Mouse (Mus musculus): Measurements from ENCODE around the gene Mapk10.

Mapk10 gene

GRCm38 (mm10) chr5:103166755-103167154 is 44.4 kb downstream of the Mapk10 start:
- DNase-seq (ENCODE audit: extremely low spot score, low spot score): no peak

GRCm38 (mm10) chr5:103164022-103164421 is 47.1 kb downstream of the Mapk10 start:
- DNase-seq (ENCODE audit: extremely low spot score, low spot score): no peak

- DNase-seq (ENCODE audit: extremely low spot score, low spot score): no peak
Measured at GRCm38 (mm10) chr5:103161574-103161973, 49.6 kb downstream of the Mapk10 start.

GRCm38 (mm10) chr5:103161196-103161540 is 50.0 kb downstream of the Mapk10 start:
- peak; percentile 26 for DNase-seq (ENCODE audit: extremely low spot score, low spot score)

- peak; percentile 28 for DNase-seq (ENCODE audit: extremely low spot score, low spot score)
Measured at GRCm38 (mm10) chr5:103160314-103161195, 50.6 kb downstream of the Mapk10 start.

GRCm38 (mm10) chr5:103140935-103141334 is 70.2 kb downstream of the Mapk10 start:
- no peak for DNase-seq (ENCODE audit: extremely low spot score, low spot score)

GRCm38 (mm10) chr5:103134839-103135238 is 76.3 kb downstream of the Mapk10 start:
- no peak for DNase-seq (ENCODE audit: extremely low spot score, low spot score)

- no peak for DNase-seq (ENCODE audit: extremely low spot score, low spot score)
Measured at GRCm38 (mm10) chr5:103133626-103134025, 77.5 kb downstream of the Mapk10 start.

GRCm38 (mm10) chr5:103132814-103133213 is 78.3 kb downstream of the Mapk10 start:
- no peak for DNase-seq (ENCODE audit: extremely low spot score, low spot score)

- no peak for DNase-seq (ENCODE audit: extremely low spot score, low spot score)
Measured at GRCm38 (mm10) chr5:103119618-103120017, 91.5 kb downstream of the Mapk10 start.

GRCm38 (mm10) chr5:103115571-103115970 is 95.6 kb downstream of the Mapk10 start:
- no peak for DNase-seq (ENCODE audit: extremely low spot score, low spot score)

- DNase-seq (ENCODE audit: extremely low spot score, low spot score): no peak
Measured at GRCm38 (mm10) chr5:103112471-103112870, 98.7 kb downstream of the Mapk10 start.

GRCm38 (mm10) chr5:103109409-103109808 is 101.7 kb downstream of the Mapk10 start:
- DNase-seq (ENCODE audit: extremely low spot score, low spot score): no peak

- no peak for DNase-seq (ENCODE audit: extremely low spot score, low spot score)
Measured at GRCm38 (mm10) chr5:103105441-103106414, 105.4 kb downstream of the Mapk10 start.

- no peak for DNase-seq (ENCODE audit: extremely low spot score, low spot score)
Measured at GRCm38 (mm10) chr5:103104082-103104481, 107.1 kb downstream of the Mapk10 start.

GRCm38 (mm10) chr5:103102876-103103393 is 108.2 kb downstream of the Mapk10 start:
- no peak for DNase-seq (ENCODE audit: extremely low spot score, low spot score)

GRCm38 (mm10) chr5:103102176-103102575 is 109.0 kb downstream of the Mapk10 start:
- DNase-seq (ENCODE audit: extremely low spot score, low spot score): no peak

GRCm38 (mm10) chr5:103094166-103094565 is 117.0 kb downstream of the Mapk10 start:
- no peak for DNase-seq (ENCODE audit: extremely low spot score, low spot score)

GRCm38 (mm10) chr5:103085844-103086243 is 125.3 kb downstream of the Mapk10 start:
- no peak for DNase-seq (ENCODE audit: extremely low spot score, low spot score)

- no peak for DNase-seq (ENCODE audit: extremely low spot score, low spot score)
Measured at GRCm38 (mm10) chr5:103075451-103075850, 135.7 kb downstream of the Mapk10 start.

GRCm38 (mm10) chr5:103072200-103072825 is 138.8 kb downstream of the Mapk10 start:
- DNase-seq (ENCODE audit: extremely low spot score, low spot score): no peak

Data from neural tube, embryonic 10.5 days (tissue).